Mouse (Mus musculus): ENCODE results near the gene Pdk2.

DNA sequence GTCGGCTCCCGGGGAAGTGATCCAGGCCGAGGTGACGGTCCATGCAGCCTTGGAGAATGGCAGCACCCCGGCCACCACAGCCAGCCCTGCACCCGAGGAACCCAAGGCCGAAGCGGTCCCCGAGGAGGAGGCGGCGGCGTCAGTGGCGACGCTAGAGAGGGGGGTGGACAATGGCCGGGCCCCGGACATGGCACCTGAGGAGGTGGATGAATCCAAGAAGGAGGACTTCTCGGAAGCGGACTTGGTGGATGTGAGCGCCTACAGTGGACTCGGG, 48.7 kb downstream of the Pdk2 start:
- no peak for TF ChIP-seq CTCF (IDR thresholded peaks at IDR 0.05; ENCODE audit: low read depth, low read length)
- TF ChIP-seq POLR2A (IDR thresholded peaks at IDR 0.05; ENCODE audit: insufficient read depth, low read length), result no peak
